Mouse (Mus musculus) urinary bladder, postnatal 10 days (tissue): Measurements from ENCODE around the gene Flywch1.

ENCODE experiments used
- DNase-seq: peaks from one replicate; pipeline ENCODE4 v3.0.0; 2022; ENCODE audit warnings: low spot score

The Flywch1 gene

DNA sequence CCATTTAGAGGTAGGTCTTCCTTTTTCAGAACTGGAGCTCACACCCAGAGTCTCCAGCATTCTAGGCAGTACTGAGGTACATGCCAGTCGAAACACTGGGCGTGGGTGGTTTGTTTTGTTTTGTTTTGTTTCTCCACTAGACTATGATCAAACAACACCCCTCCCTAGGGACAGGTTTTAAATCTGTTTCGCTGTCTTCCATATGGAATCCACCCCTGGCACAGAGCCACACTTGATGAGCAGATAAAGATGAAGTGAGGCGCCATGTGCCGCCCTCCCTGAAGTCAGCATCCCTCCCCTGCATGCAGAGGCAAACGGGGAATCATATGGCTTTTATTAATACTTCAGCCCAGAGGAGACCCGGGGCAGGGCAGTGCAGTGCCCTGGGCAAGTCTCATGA is 66.7 kb downstream of the Flywch1 start:
- no peak for DNase-seq

DNA sequence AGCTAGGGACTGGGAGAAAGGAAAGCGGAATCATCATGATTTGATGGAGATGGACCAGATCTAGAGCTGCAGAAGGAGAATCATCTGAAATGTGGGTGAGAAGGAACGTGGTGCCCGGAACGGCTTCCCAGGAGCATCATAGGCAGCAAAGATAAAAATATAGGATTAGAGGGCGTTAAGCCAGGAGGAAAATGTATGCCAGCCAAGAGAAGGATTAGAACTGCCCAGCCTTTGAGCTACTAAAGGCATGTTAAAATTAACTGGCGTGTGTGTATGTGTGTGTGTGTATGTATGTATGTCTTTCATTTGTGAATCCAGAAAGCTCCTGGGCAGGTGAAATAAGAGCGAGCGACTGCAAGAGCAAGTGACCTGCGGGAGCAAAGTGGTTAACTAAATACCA is 68.1 kb downstream of the Flywch1 start:
- no peak for DNase-seq
